Mouse (Mus musculus) ovary, adult 18-20 months (tissue): ENCODE results near the gene Gm5483.
"Not testable (repeated sequence)": the region's sequence is repeated elsewhere in the genome, so short reads cannot be mapped to it uniquely, and the experiment has no call there.

ENCODE experiments used
- DNase-seq: peaks from one replicate; pipeline ENCODE4 v3.0.0; 2022; ENCODE audit warnings: low spot score, mixed read lengths

The Gm5483 gene

DNA sequence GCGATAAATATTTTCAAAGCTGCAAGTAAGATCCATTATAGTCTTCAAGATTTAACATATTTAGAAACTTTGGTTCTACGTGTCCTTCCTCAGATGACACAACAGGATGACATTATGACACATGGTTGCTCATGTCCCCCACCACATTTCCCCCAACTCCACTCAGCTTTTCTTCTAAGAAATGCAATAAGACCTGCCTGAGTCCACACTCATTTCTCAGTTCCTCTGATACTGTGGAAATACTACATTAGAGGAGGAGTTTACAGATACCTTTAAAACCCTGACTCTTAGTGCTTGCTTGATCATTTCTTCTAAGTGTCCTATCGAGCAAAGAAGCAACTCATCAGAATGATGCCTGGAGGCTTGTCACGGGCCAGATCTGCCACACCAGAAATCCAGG lies at the start of gene Gm5483:
Gm5483 (plus strand) TSS at position 301 of the 400 bp plus-strand sequence.
- DNase-seq: not testable (repeated sequence)

DNA sequence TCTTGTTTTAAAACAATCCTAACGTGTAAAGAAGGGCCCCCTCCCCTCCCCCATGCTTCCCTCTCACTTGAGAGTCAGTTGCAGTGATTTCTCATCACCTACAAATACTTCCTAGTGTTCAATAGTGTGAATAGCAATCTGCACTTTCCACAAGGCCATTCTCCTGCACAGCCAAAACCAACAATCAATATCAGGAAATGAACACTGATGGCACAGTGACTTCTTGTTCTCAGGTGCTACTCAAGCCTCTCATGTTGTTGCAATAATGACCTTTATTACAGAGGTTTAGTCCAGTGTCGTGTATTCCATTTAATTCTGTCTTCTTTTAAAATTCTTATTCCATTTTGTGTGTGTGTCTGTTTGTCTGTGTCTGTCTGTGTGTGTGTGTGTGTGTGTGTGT lies 45.8 kb upstream of the Gm5483 start:
- no peak for DNase-seq

DNA sequence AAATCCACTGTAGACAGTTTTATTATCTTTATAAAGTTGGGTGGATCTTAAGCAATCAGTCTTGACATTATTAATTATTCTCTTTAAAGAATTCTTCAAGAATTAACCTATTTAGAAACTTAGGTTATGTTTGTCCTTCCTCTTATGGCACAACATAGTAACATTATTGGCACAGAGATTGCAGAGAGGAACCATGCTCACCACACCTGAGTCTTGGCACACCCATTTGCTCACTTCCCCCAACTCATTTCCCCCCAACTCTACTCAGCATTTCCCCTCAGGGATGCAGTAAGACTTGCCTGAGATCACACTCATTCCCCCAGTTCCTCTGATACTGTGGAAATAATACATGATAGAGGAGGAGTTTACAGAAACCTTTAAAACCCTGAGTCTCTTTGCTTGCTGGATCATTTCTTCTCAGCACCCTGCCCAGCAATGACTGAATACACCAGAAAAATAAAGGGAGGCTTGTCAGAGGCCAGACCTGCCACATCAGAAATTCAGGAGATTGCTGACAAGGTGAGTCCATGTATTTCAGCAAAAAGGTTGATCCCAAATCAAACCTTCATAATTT lies 27.5 kb upstream of the Gm5483 start, which contains the start of gene Stfa2l1:
Stfa2l1 (plus strand) TSS at position 410 of the 574 bp plus-strand sequence.
- no peak for DNase-seq

DNA sequence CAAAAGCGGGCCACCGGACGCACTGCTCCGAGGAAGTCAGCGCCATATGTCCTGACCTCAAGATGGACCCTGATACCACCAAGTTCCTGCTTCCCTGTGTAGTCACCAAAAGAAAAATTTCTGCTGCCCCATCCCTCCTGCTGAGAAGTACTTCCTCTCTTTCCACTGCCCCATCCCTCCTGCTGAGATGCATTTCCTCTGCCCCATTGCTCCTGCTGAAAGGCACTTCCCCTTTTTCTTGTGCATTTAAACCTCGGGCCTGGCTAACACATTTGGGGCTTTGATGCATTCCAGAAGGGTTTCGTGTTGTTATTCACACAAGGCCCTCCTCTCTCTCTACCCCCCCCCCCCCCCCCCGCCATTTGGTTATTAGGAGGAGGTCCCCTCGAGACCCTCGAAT lies 16.2 kb upstream of the Gm5483 start:
- not testable (repeated sequence) for DNase-seq

DNA sequence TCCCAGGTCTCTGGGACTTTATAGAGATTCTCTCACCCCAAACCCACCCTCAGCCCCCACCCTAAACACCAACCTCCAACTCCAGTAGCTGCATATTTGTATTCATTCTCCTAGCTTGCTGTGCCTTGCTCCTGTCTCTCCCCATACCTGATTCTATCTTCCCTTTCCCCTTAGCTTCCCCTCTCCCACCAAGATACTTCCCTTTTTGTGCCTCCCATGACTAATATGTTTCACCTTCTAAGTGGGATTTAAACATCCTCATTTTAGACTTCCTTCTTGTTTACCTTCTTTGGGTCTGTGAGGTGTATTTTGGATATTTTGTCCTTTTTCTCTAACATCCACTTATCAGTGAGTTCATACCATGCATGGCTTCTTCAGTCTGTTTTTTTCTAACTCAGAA lies 7.9 kb upstream of the Gm5483 start:
- DNase-seq: no peak

DNA sequence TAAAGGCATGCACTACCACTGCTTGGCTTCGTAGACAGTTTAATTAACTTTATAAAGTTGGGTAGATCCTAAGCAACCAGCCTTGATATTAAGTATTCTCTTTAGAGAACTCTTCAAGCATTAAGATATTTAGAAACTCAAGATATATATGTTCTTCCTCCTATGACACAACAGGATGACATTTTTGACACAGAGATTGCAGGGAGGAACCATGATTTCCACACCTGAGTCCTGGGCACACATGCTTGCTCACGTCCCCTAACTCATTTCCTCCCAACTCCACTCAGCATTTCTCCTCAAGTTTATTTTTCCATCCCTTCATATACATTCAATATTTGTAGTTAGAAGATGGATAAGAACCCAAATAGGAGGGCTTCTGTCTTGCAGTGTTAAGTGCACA lies 4.1 kb upstream of the Gm5483 start:
- DNase-seq: no peak

DNA sequence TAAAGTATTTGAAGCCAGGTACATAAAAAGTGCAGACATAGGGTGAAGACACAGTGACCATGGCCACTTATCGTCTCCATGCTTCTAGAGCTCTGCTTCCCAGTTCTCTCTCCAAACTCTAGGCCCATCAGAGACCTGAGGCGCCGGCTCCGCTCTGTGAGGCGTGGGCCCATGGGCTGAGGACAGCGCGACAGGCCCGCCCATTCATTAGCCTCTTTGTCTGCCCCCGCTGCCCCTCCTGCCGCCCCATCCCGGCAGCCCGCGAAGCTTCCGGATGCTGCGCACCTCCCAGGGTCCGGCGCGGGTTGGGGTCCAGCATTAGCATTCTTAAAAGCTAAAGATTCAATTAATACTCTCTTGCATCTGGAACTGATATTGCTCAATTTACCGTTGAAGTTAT lies 15.2 kb downstream of the Gm5483 start:
- no peak for DNase-seq

DNA sequence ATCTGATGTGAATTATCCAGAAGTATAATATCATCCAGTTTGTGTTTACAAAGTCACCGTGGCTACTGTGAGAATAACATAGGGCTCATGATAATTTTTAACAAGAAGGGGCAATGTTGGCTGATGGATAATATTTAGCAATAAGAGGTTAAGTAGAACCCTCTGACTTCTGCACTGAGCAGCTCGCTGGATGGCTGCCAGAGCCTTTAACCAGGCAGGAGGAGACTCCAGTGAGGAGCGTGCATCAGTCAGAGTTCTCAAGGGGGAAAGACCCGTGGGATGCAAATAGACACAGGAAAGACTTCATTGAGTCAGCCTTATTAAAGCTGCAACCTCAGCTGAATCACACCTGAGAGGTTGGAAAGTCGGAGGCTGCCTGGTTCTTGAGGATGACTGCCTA lies 19.8 kb downstream of the Gm5483 start:
- DNase-seq: no peak

DNA sequence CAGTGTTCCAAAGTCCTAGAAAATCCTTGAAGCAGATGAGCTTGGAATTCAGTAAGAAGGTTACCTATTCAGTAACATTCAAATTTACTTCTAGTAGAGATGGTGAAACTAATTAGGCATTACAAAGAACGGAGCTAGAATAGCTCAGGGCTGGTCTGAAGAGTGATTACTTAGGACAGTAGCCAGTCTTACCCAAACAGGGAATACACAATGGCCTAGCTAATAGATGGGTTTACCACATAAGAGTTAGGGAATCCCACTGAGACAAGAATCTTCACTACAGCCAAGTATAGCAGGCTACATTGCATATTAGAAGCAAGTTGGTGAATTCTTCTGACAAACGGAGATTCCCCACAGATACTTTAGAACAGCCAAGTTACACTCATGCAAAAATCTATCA lies 21.7 kb downstream of the Gm5483 start:
- not testable (repeated sequence) for DNase-seq

DNA sequence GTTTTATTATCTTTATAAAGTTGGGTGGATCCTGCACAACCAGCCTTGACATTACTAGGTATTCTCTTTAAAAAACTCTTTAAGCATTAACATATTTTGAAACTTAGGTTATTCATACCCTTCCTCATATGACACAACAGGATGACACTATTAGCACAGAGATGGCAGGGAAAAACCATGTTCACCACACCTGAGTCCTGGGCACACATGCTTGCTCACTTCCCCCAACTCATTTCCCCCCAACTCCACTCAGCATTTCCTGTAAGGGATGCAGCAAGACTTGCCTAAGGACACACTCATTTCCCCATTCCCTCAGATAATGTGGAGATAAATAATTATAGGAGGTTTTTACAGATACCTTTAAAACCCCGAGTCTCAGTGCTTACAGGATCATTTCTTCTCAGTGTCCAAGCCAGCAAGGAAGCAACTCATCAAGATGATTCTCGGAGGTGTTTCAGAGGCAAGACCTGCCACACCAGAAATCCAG lies 26.0 kb downstream of the Gm5483 start, which contains the start of gene Gm5416:
Gm5416 (plus strand) TSS at position 437 of the 487 bp plus-strand sequence.
- DNase-seq: no peak

DNA sequence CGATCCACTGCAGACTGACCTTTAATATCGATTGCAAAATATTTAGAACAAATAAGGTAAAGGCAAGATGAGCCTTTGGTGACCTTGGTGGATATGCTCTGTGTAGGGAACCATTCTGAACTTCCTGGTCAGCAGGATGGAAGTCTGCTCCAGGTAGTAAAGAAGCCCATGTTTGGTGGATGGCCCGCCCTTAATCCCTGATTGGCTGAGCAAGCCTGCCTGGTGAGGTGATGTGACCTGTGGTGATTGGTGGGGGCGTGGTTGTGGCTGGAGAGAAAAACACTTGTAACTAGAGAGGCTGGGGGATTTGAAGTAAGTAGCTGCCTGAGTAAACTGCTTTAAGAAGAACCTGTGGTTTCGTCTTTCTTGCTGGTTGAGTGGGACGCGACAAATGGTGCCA lies 37.2 kb downstream of the Gm5483 start, which contains the start of gene 2010005H15Rik:
2010005H15Rik (plus strand) TSS at position 301 of the 400 bp plus-strand sequence.
- DNase-seq: not testable (repeated sequence)
